Mouse (Mus musculus): ENCODE data around the gene Notch4.

The Notch4 gene

DNA sequence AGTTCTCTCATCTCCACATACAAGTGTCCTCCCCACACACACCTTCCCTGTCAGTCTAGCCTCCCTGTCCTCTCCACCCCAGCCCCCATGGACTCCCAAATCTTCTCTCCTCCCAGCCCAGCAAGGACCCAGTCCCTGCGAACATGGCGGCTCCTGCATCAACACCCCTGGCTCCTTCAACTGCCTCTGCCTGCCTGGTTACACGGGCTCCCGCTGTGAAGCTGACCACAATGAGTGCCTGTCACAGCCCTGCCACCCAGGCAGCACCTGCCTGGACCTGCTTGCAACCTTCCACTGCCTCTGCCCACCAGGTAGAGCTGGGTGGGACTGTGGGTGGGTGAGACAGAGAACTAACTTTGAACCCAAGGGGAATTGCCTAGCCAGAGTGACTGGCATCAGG is 5.9 kb downstream of the Notch4 start:
- no peak for DNase-seq (ENCODE audit: low read depth, low spot score)

DNA sequence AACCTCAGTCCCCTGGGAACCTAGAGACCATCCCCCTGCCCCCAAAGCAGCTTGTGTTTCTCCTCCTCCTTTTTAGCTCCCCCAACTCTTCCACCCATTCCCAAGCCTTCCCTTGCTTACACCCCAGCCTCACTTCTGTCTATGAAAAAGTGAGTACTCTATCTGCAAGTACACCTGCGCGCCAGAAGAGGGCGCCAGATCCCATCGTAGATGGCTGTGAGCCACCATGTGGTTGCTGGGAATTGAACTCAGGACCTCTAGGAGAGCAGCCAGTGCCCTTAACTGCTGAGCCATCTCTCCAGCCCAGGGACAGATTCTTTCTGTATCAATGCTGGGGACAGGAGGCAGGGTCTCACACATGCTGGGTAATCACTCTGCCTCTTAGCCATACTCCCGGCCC is 7.8 kb downstream of the Notch4 start:
- peak; percentile 62 for DNase-seq (ENCODE audit: low read depth, low spot score)

DNA sequence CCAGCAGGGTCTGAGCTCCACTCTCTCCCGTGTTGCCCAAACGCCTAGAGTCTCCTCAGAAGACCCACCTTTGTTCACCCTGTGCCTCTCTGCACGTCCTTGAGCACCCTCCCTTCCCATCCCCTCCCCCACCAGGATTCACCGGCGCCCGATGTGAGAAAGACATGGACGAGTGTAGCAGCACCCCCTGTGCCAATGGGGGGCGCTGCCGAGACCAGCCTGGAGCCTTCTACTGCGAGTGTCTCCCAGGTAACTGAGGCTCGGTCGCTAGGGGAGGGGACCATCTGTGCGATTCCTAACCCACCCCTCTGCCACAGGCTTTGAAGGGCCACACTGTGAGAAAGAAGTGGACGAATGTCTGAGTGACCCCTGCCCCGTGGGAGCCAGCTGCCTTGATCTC is 8.3 kb downstream of the Notch4 start:
- peak; percentile 84 for DNase-seq (ENCODE audit: low read depth, low spot score)

DNA sequence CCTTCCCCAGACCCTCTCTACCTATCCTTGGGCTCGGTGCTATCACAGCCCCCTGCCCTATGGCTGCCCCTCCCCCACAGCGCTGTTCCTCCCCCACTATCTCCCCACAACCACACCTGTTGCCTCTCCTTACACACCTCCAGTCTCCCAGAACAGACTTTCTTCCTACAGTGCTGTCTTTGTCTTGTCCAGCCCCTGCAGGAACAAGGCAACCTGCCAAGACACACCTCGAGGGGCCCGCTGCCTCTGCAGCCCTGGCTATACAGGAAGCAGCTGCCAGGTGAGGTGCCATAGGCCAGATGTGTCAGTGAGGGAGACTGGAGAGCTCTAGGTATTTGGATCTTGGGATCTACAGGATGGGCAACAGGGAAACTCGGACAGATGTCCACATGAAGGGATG is 12.5 kb downstream of the Notch4 start:
- DNase-seq (ENCODE audit: low read depth, low spot score) = no peak

DNA sequence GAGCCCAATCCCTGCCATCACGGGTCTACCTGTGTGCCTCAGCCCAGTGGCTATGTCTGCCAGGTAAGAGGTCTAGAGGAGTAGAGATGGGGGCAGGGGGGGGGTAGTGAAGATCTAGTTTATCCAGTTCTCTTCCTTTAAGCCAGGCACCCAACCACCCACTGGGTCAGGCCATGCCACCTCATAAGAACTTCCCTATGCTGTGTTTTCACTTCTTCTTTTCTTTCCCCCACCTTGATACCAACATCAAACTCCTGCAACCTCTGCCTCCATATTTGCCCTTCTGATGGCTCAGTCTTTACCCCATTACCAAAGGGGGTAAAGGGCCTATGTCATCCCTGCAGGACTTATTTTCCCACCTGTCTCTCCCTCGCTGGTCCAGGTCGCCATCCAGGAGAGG is 14.0 kb downstream of the Notch4 start:
- DNase-seq (ENCODE audit: low read depth, low spot score) = no peak

DNA sequence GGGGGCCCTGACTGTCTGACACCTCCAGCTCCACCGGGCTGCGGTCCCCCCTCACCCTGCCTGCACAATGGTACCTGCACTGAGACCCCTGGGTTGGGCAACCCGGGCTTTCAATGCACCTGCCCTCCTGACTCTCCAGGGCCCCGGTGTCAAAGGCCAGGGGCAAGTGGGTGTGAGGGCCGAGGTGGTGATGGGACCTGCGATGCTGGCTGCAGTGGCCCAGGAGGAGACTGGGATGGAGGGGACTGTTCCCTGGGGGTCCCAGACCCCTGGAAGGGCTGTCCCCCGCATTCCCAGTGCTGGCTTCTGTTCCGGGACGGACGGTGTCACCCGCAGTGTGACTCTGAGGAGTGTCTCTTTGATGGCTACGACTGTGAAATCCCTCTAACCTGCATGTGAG is 18.5 kb downstream of the Notch4 start:
- no peak for DNase-seq (ENCODE audit: low read depth, low spot score)

DNA sequence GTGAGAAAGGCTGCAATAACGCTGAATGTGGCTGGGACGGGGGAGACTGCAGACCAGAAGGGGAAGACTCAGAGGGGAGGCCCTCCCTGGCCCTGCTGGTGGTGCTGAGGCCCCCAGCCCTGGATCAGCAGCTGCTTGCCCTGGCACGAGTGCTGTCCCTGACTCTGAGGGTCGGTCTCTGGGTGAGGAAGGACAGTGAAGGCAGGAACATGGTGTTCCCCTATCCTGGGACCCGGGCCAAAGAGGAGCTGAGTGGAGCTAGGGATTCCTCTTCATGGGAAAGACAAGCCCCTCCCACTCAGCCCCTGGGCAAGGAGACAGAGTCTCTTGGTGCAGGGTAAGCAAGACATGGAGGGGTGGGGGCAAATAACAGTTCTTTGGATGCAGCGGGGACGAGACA is 19.3 kb downstream of the Notch4 start:
- no peak for DNase-seq (ENCODE audit: low read depth, low spot score)

DNA sequence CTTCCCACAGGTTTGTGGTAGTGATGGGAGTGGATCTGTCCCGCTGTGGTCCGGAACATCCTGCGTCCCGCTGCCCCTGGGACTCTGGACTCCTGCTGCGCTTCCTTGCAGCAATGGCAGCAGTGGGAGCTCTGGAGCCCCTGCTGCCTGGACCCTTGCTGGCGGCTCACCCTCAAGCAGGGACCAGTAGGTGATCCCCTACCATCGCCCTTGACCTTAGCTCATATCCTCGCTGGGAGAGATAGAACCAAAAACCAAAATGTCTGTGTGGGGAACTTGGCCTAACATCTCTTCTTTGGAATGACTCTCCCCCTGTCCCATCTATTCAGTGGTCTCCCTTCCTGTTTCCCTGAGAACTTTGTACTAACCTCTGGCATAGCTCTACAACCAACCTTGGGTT is 19.8 kb downstream of the Notch4 start:
- no peak for DNase-seq (ENCODE audit: low read depth, low spot score)

DNA sequence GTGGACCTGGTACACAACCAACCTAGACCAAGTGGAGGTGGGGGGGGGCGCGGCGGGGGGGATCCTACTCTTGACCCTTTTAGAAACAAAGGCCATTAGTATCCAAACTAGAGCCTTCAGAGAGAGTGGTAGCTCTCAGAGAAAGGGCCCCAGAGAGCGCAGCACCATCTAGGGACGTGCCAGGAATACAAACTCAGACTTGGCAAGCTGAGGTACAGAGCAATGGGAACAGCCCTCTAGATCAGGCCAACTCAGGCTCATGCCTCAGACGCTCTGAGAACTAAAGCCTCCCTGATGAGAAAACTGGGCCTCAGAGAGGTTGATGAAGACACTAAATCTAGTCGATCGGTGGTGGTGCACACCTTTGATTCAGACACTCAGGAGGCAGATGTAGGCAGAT is 21.1 kb downstream of the Notch4 start:
- DNase-seq (ENCODE audit: low read depth, low spot score) = no peak

DNA sequence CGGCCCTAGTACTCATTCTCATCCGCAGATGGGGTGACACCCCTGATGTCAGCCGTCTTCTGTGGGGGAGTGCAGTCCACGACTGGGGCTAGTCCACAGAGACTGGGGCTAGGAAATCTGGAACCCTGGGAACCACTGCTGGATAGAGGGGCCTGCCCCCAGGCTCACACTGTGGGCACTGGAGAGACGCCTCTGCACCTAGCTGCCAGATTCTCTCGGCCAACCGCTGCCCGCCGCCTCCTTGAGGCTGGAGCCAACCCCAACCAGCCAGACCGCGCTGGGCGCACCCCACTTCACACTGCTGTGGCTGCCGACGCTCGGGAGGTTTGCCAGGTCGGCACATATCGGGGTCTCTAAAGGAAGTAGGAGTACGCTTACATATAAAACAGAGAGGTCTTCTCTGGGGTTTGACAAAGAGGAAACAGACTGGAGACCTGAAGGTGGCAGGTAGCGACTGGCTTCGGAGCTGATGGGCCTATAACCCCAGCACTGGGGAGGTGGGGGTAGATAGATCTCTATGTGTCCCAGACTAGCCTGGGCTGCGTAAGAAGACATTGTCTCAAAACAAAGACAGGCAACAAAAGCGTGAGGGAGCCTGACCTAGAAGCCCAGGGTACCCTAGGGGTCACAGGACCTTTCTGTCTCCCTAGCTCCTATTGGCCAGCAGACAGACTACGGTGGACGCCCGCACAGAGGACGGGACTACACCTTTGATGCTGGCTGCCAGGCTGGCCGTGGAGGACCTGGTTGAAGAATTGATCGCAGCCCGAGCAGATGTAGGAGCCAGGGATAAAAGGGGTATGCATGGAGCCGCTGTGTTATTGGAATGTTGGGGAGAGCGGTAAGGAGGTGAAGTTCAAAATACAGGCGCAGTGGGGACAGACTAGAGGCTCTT is 22.1 kb downstream of the Notch4 start:
- no peak for DNase-seq (ENCODE audit: low read depth, low spot score)

DNA sequence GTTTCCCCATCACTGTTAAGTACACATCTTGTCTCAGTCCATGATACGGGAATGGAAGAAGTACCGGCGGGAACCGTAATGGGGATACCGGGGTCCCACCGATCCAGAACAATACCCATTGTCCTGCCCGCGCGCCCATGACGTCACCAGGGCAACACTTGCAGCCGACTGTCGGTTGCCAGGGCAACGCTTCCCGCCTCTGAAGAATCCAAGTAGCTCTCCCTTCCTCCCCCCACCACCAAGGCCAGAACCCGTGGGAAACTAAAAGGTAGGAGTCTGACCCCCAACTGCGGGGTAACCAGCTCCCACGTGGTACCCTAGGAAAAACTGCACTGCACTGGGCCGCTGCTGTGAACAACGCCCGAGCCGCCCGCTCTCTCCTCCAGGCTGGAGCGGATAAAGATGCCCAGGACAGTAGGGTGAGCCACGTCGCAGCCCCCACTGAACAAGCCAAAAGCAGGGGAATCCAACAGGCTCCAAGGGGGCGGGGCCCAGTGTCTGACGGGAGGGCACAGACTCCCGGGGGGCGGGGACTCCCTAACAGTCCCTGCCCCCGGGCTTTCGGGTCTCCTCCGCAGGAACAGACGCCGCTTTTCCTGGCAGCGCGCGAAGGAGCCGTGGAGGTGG is 22.8 kb downstream of the Notch4 start:
- peak; percentile 94 for DNase-seq (ENCODE audit: low read depth, low spot score)

DNA sequence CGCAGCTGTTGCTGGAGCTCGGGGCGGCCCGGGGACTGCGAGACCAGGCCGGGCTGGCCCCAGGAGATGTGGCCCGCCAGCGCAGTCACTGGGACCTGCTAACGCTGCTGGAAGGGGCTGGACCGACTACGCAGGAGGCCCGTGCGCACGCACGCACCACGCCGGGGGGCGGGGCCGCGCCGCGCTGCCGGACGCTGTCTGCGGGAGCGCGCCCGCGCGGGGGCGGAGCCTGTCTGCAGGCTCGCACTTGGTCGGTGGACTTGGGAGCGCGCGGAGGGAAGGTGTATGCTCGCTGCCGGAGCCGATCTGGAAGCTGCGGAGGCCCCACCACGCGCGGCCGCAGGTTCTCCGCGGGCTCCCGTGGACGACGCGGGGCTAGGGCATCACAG is 23.3 kb downstream of the Notch4 start:
- peak; percentile 97 for DNase-seq (ENCODE audit: low read depth, low spot score)

DNA sequence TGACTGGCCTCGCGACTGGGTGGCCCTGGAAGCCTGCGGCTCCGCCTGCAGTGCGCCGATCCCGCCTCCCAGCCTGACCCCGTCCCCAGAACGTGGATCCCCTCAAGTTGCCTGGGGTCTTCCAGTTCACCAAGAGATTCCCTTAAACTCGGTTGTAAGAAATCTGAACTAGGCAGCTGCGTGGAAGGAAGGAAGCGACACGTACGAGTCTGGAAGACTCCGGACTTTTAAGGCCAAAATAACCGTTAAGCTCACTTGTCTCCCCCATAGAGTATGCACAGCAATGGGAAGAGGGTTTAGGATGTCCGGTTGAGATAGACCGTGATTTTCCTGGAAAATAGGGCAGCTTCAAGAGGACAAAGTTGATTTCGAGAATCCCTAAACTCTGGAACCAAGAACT is 23.7 kb downstream of the Notch4 start:
- no peak for DNase-seq (ENCODE audit: low read depth, low spot score)

DNA sequence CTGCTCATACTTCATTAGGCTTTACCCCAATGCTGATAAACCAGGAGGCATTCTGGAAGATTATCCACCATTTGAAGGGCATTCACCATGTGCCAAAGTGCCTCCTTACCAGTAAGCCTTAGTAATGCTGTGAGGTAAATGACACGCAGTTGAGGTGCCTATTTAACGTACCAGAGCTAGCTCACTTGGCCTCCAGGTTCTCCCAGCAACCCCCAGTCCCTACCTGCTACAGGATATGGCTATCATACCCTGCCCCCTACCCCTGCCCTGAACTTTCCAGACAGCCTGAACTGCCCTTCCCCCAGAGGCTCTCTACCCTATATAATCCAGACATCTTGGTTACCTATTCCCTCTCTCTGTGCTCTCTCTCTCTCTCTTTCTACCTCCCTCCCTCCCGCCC is 24.7 kb downstream of the Notch4 start:
- no peak for DNase-seq (ENCODE audit: low read depth, low spot score)

DNA sequence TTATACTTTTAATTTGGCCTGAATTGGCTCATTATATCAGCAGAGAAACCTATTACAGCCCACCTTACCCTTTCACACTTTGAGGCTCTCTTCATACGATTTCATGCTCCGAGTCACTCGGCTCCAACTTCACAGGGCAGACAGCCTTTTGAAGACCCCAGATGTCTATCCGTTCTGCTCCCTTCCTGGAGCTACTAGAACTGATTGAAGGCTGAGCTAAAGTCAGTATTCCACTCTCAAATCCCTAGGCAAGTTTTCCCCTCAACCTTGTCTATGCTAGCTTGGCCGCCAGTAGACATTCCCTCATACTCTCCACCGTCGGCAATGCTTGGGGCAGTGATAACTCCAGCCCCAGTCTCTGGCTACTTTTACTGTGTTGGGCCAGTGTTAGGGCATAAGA is 25.1 kb downstream of the Notch4 start:
- DNase-seq (ENCODE audit: low read depth, low spot score) = no peak

DNA sequence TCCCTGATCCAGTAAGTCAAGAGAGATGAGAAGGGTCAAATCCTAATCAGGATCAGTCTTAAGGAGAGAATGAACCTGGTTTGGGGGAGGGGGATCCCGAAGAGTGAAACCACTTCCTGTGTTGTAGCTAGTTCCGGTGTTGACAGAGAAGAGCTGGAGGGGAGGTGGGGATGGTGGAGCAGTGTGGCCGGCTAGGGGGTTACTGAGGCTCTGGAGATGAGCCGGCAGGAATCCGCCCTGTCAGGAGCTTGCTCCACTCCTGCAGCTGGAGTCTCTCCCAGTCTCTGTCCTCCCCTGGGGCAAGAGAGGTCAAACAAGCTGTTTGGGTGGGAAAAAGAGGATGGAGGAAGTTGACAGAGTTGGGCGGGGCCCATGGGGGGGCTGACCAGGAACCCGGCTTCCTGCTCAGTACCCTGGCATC is 25.6 kb downstream of the Notch4 start, which contains the start of gene Gpsm3:
Gene Gpsm3 (plus strand): TSS at position 126 of the 421 bp plus-strand sequence.
- peak; percentile 42 for DNase-seq (ENCODE audit: low read depth, low spot score)

DNA sequence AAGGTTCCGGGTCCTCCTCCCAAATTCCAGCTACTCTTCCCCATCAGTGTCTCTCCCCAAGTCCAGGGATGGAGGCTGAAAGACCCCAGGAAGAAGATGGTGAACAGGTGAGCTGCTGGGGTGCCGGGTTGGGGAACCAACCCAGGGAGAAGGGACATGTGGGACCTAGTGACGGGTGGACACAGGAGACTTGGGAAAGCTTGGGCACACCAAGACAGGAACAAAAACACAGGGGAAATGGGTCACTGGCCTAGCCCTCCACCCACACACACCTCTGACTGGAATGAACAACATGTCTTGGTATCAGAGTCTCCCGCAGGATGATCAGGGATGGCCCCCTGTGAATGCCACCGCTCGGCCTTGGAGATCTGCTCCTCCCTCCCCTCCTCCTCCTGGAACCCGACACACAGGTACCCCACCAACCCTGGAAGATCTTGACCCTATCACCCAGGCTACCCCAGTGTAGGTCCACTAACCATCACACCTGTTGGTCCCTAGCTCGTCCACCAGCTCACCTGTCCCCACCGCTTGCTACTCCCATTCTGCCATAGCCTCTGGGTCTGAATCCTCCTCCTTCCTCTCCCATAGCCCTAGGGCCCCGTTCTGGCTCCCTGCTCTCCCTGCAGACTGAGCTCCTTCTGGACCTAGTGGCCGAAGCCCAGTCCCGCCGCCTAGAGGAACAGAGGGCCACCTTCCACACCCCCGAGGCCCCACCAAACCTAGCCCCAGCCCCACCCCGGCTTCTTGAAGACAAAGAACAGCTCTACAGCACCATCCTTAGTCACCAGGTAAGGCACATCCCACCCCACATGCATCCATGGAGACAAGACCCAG is 26.3 kb downstream of the Notch4 start:
- no peak for DNase-seq (ENCODE audit: low read depth, low spot score)

DNA sequence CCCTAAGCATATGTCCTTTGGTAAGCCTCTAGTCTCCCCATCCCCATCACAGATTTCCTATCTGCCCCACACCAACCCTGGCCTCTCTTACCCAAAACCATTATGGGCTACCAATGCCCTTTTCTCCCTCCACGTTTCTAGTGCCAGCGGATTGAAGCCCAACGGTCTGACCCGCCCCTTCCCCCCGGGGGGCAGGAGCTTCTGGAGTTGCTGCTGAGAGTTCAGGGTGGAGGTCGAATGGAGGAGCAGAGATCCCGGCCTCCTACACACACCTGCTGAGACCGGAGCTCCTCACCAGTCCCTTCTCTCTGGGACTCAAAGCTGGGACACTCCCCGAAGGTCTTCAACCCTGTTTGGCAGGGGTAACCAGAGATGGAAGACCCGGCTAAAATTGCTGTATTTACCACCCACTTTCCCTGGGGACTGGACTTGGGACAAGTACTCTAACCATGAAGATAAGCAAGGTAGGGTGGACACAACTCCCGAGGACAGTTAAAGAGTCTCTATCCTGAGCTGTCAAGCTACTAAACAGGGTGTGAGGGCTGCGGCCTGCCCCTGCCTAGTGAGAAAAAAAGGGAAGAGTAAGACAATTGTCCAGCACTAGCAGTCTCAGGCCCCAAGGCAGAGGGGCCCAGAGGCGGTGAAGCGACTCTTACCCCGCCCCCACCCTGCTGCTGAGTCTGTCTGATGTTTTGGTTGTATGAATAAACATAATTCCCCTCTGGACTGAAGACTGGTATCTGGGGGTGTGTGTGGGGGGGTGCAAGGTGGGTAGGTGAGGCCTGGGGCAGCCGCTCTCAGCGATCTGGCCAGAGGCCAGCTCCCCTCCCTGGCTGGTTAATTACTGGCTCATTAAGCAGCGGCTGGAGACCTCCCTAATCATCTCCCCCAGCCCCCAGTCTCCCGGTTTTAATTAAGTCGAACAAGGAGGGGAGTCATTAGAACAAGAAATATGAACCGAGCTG is 27.2 kb downstream of the Notch4 start, which contains the start of gene Pbx2:
Gene Pbx2 (plus strand): TSS at position 238 of the 965 bp plus-strand sequence.
- peak; percentile 68 for DNase-seq (ENCODE audit: low read depth, low spot score)

DNA sequence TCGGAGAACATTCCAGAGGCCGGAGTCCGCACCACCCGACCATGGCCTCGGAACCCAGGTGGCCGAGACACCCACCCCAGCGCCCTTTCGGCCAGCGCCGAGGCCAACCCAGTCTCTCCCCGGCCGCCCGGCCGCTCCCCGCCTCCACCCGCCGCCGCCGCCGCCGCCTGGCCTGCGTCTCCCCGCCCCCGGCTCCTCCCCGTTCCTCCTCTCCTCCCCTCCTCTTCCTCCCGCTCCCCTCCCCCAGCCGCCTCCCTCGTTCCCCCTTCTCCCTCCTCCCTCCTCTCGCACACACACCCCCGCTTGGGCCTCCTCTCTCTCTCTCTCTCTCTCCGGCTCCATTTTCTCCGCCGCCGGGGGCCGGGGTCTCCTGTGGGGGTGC is 27.9 kb downstream of the Notch4 start:
- DNase-seq (ENCODE audit: low read depth, low spot score) = peak; percentile 85

DNA sequence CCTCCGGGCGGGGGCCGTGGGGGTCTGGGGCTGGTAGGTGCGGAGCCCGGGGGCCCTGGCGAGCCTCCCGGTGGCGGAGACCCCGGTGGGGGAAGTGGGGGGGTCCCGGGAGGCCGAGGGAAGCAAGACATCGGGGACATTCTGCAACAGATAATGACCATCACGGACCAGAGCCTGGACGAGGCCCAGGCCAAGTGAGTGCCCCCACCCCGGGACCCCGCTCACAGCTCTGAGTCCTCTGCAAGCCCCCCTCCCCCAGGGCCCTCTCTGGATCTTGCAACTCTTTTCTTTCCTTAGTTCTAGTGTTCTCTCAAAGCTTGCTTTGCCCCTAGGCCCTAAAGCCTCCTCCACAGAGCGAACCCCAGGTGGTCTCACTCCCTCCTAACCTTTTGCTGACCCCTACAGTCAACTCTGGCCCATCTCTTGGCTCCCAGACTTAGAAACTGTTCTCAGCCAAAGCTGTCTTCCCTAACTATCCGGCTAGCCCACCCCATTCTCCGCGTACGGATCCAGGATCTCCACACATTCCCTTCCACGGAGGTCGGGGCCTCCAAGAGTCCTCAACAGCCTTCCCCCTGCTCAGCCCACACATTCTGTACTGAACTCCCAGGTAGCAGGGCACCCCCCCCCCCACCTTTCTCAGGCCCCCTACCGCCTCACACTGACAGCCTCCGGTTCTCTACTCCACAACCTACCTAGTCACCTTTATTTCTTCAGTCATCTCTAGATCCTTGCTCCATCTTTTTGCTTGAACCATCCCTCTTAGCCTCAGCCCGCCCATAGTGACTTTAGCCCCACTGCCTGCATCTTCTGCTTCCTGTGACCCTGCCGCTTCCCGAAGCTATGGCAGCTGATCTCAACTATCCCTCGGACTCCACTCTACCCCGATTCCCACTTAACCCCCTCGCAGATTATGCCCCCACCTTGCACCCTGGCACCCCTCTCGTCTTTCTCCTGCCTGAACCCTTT is 28.8 kb downstream of the Notch4 start:
- DNase-seq (ENCODE audit: low read depth, low spot score) = peak; percentile 63

All from ZHBTc4 (cell line).